Mouse (Mus musculus): ENCODE results near the gene Mpzl3.

DNA sequence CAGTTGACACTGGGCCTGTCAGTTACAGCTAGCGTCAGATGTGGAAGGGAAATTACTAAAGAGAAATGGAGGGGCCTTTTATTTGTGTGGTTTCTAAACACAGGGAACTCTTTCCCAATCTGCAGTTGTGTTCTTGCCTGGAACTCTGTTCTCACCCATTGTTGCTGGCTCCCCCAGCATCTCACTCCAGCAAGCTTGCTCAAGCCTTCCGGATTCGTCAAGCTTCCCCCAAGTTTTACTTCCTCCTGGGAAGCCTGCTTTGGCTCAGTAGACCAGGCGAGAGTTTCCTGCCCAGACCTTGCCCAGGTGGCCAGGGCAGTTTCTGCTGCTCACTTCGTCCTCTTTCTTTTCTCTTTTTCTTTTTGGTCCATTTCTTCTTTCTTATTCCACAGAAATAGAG is 29.6 kb downstream of the Mpzl3 start:
- TF ChIP-seq POLR2A (IDR thresholded peaks at IDR 0.05; ENCODE audit: extremely low read depth, insufficient read depth, low read length), result no peak
- no peak for TF ChIP-seq CTCF (IDR thresholded peaks at IDR 0.05; ENCODE audit: extremely low read depth, insufficient read depth, low read length)

Data from cortical plate, adult 2 months (tissue).